Mouse (Mus musculus) ZHBTc4 (cell line): ENCODE results near the gene Prpf6.

Experiments
- DNase-seq: peaks from one replicate; pipeline ENCODE4 v3.0.0-alpha.2; 2011; ENCODE audit warnings: low read depth, low spot score

Prpf6 gene

DNA sequence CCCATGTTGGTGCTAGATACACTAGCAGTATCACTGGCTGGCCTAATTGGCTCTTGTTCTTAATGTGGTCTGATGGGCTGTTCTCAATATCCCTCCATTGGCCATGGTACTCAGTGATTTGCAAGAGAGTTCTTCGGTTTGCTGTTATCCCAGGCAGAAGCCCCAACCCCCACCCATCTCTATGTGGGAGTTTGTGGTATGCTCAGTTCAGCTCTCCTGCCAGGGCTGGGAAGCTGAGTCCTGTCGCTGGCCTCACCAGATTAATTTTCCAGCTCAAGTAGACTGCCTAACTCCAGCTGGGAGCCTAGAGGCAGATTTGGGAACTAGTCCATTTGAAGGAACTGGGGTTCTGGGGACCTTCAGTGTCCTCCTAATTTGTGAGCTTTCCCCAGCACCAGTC lies 65.8 kb downstream of the Prpf6 start:
- DNase-seq = no peak

DNA sequence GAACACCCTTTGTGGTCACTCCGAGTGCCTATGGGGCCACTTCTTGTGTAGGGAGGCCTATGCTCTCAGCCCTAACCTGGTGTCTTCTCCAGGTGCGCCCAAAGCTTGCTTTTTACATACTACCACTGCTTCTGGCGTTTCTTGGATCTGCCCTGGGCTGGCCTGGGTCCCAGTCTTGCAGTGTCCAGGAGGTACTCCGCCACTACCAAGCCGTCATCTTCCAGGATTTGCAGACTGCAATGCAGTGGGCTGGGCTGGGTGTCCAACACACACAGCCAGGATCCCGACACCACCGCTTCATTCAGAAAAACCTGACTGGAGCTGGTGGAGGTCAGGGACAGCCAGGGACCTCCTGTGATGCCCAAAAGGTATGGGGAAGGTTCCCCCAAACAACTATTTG lies 66.9 kb downstream of the Prpf6 start:
- DNase-seq = no peak

DNA sequence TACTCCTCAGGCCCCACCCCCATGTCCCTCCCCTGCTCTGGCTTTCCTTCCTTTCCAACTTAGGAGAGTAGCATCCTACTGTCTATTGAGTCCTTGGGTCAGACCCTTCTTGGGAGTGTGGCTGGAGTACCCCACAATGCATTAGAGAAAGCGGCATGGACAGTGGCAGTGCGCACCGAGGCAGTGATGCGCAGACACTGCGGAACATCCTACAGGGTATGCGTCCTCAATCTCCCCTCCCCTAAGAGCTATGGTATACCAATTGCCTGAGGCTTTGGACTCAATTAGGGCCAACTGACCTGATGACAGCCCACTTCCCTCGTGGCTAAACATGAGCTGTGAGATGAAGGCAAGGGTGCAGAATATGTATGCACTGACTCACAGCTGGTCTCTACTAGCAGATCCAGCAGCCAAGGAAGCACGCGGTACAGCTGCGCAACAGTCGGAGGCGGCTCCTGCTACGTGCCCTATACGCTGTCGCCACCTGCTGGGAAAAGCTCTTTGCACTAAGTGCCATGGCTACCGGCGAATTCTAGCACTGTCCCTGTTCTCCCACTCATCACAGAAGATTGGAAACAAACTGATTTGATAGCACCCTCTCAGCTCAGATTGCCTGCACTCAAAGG lies 67.4 kb downstream of the Prpf6 start:
- peak; percentile 85 for DNase-seq

GRCm38 (mm10) chr2:181659609-181660055 lies 68.0 kb downstream of the Prpf6 start:
- peak; percentile 93 for DNase-seq

- no peak for DNase-seq
Measured at GRCm38 (mm10) chr2:181662620-181663297, 71.1 kb downstream of the Prpf6 start.

DNA sequence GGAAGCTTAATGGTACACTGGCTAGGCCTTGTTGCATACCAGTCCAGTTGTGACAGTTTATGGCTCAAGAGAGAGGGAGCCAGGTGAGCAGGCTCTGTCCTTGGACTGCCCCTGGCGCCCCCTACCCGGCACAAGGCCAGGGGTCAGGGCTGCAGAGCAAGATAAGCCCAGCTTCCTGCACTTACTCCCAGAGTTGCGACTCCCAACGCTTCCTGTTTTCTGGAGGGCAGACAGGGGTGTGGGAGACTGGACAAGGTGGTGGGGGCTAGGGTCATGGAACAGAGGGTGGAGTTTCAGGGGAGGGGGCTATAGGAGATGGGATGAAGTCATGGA lies 71.6 kb downstream of the Prpf6 start:
- DNase-seq = no peak

- peak; percentile 69 for DNase-seq
Measured at GRCm38 (mm10) chr2:181670285-181670912, 78.7 kb downstream of the Prpf6 start.

- no peak for DNase-seq
Measured at GRCm38 (mm10) chr2:181670913-181671311, 79.2 kb downstream of the Prpf6 start.

DNA sequence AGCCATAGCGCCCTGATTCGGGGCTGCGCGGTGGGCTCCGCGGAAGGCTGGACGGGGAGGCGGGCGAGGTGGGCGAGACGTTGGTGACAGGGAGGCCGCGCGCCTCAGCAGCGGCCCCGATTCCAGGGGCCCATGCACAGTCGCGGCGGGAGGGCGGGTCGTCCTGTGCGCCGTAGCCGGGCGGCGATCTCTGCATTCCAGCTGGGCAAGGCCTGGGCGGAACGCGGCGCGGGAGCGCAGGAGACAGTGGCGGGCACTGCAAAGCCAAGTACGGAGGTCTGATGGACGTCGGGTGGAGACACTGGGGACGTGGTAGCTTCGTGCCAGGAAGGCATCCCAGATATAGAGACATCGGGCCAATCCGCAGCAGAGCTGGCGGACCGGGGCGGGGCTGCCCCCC lies 79.7 kb downstream of the Prpf6 start, which contains the start of gene Sox18:
TSS of gene Sox18 (minus strand) at position 315 of the 400 bp plus-strand sequence.
- peak; percentile 73 for DNase-seq

- no peak for DNase-seq
Measured at GRCm38 (mm10) chr2:181671984-181672383, 80.3 kb downstream of the Prpf6 start.

DNA sequence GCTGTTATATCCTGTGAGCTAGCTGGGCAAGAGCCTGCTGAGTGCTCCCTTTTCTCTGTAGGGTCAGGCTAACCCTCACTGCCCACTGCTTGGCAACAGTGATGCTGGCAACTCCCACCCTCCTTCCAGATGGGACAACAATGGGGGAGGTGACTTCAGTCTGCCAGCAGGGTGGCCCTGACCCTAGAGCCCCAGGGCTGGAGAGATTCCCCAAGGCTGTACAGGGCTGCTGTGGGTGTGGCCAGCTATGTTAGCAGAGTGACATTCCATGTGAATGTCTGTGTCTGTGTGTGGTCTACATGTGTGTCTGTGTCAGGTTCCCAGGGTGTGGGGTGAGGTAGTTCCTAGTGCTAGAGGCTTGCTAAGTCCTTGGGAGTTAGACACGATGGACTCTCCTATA lies 81.8 kb downstream of the Prpf6 start:
- DNase-seq = peak; percentile 65

DNA sequence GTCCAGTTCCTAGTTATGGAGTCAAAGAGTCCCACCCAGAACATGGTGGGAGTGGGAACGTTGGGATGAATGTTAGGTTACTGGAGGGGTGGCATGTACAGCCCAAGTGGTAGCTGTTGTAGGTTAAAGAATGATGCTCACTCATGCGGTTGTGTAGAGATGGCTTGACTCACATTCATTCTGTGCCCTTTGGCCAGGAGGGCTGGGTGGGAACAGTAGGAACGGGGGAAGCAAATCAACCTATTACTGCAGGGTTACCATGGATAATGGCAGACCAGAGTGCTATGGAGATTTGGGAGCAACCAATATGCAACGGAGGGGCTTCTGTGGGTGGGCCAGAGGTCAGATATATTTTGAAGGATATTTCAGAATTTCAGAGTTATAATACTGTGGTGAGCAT lies 83.3 kb downstream of the Prpf6 start:
- DNase-seq = no peak

GRCm38 (mm10) chr2:181675454-181675853 lies 83.8 kb downstream of the Prpf6 start:
- peak; percentile 58 for DNase-seq

DNA sequence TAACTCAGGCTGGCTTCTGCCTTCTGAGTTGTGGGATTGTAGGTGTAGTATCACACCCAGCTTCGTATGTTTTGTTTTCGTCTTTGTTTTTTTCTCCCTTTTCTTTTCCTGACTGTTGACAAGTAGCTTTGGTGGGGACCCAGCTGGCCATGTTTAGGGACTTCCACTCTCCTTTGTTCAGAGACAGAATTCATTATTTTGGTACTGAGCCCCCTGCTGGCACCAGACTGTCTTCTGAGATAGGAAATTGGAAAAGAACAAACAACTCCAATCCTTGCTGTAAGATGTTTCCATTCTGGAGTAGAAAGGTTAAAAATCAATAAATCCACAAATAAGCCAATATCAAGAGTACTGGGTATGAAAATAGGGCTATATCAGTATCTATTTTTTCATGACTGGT lies 84.8 kb downstream of the Prpf6 start:
- no peak for DNase-seq

DNA sequence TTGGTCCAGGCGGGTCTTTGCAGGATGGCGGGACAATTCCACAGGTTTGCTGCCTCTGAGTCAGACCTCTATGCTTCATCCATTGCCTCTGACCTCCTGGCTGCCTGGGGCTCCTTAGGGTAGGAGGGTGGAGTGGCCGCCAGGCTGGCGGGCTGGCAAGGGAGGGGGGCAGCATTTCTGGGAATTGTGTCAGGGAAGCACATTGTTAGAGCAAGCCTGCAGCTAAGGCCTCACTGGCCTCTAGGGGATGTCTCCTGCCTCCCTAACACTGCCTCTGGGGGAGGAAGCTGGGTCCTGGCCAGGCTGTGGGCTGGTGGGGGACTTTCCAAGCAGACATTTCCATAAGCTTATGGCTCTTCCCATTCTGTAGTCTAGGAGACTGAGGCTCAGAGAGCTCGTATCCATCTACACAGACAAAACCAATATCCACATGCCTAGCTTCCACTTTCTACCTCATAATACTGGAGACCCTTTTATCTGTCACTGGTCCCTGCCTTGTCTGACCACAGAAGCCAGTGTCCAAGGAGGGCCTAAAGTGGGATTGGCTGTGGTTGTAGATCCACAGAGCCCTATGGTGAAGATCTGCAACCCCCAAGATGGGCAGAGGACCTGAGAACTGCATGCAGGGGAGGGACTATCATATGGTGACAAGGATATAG lies 85.6 kb downstream of the Prpf6 start:
- DNase-seq = peak; percentile 27

- no peak for DNase-seq
Measured at GRCm38 (mm10) chr2:181677755-181678098, 86.1 kb downstream of the Prpf6 start.

- DNase-seq = peak; percentile 93
Measured at GRCm38 (mm10) chr2:181678780-181679179, 87.1 kb downstream of the Prpf6 start.

GRCm38 (mm10) chr2:181679951-181680715 lies 88.5 kb downstream of the Prpf6 start, which contains the start of gene Tcea2:
Tcea2 (plus strand) TSS chr2:181680310.
- DNase-seq = peak; percentile 80

DNA sequence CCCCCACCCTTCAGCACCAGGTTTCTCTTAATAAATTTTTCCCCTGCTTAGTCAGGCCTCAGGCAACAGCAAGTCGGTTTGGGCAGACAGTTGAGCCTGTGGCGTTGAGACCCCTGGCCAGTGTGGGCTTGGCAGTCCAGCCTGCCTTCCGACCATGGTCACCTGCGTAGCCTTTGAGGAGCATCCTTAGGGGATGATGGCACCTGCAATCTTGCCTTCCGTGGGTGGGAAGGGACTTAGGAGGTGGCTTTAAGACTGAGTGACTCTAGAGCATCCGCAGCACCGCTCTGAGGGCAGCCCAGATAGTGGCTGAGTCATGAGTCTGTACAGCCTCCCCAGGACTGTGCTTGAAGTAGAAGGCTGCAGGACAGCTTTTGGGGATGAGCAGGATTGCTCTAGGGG lies 89.0 kb downstream of the Prpf6 start:
- no peak for DNase-seq

- DNase-seq = no peak
Measured at GRCm38 (mm10) chr2:181681978-181682377, 90.3 kb downstream of the Prpf6 start.

GRCm38 (mm10) chr2:181683381-181683780 lies 91.7 kb downstream of the Prpf6 start:
- no peak for DNase-seq

DNA sequence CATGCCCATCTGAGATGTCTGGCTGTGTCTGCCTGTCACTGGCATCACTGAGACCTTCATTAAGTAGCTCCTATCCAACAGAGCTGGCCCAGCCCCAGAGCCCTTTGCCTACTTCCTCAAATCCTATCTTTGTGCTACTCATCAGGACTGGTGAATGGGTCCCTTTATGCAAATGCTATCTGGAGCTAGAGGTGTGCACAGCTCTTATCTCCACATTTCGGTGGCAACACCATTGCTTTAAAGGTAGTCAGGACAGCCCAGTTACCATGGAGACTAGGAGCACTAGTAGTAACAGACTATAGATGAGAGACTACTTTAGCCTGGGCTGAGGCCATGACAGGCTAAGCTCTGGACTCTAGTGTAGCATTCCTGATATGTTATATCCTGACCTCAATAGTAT lies 93.0 kb downstream of the Prpf6 start:
- no peak for DNase-seq
